Comparison of ENCODE assay signal across 8 mouse cellular contexts in the genomic region with DNA sequence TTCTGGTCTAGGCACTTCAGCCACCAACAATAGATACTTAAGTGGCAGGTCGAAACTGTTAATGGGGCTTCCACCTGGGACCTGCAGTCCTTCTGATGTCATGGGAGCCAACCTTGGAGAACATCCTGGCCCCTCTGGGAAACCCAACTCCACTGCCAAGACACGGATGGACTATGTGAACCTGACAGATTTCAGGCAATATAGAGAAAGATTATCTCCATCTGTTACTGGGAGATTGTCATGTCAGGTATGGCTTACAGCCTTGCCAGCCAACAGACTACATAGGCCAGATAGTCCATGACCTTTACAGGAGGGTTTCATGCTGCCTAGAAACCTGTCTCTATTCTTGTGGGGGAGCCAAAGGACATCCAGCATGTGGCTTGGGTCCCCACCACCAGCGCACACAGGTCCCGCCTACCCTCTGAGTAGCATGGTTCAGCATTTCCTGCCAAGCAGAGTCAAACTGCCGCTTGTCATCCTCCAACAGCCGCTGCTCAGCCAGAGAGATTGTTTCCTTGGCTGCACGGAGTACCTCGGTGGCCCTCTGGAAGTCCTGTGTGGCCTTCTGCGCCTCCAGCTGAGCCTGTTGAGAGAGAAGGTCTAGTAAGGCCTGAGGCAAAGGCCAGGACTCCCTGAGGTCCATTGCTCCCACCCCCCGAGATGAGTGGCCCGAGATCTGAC. TPM values are rescaled to one million over a fixed set of nuclear protein-coding genes. Genes with fewer than 3 reads are reported as not detected.
A peak's percentile ranks its signal among the peaks of the same experiment; 100 is the strongest.
DNase-seq lines count a peak whose midpoint lies in the region; ATAC-seq lines count a peak whose summit lies in the region.

No protein-coding gene starts in this region.

- 0 out of 2 replicates have a peak overlapping the region, but pooled peaks have one; percentile 52 for H3K27ac ChIP-seq in embryonic facial prominence, embryonic 15.5 days (replicated peaks)

- H3K9ac ChIP-seq in embryonic facial prominence, embryonic 15.5 days = no peak overlapping the region

- ATAC-seq in megakaryocyte, adult 5-6 weeks (ENCODE audit: poor library complexity, severe bottlenecking) = no peak
- ATAC-seq in embryonic facial prominence, embryonic 15.5 days (ENCODE audit: insufficient number of reproducible peaks, low FRiP score, low TSS enrichment, low read depth) = no peak

- no peak overlapping the region for H3K4me2 ChIP-seq in embryonic facial prominence, embryonic 15.5 days (replicated peaks)

- H3K4me1 ChIP-seq in megakaryocyte, embryonic 14.5 days = peaks cover 30% of the 10 kb centered on the region
- peaks cover 40% of the 10 kb centered on the region for H3K4me1 ChIP-seq in embryonic facial prominence, embryonic 15.5 days

- H3K27me3 ChIP-seq in megakaryocyte, embryonic 14.5 days (replicated peaks) = peaks cover 67% of the 10 kb centered on the region
- H3K27me3 ChIP-seq in embryonic facial prominence, embryonic 15.5 days = no peaks in the 10 kb centered on the region

- intact Hi-C loops in heart, postnatal 25 days (cut with DNase I) = loop anchor here (2.0 kb wide), 1 partner anchor 85 kb away; no protein-coding TSS in a partner anchor

- DNase-seq in heart, adult 11 months = peak; percentile 97
- no peak for DNase-seq in heart, postnatal 25 days (ENCODE audit: low spot score)
- peak; percentile 69 for DNase-seq in thymus, postnatal 14 days
- DNase-seq in kidney, postnatal 14 days = no peak
- DNase-seq in right cerebral cortex, postnatal 25 days = no peak

- no peaks in the 10 kb centered on the region for H3K36me3 ChIP-seq in megakaryocyte, embryonic 14.5 days (replicated peaks; ENCODE audit: low read length)
- peaks cover 4% of the 10 kb centered on the region for H3K36me3 ChIP-seq in embryonic facial prominence, embryonic 15.5 days

- peaks cover 2% of the 10 kb centered on the region; the same call in 1 of the 2 replicates for H3K9me3 ChIP-seq in megakaryocyte, embryonic 14.5 days
- no peaks in the 10 kb centered on the region for H3K9me3 ChIP-seq in embryonic facial prominence, embryonic 15.5 days (replicated peaks)

- 76% methylated on average over 11 of the region's 11 CpGs for WGBS in embryonic facial prominence, embryonic 15.5 days

- H3K4me3 ChIP-seq in megakaryocyte, embryonic 14.5 days (replicated peaks) = peak overlapping the region; percentile 57
- H3K4me3 ChIP-seq in embryonic facial prominence, embryonic 15.5 days (replicated peaks) = no peak overlapping the region

RNA-seq across cellular contexts. Expression of a gene that starts 48.4 kb away (rescaled TPM):
- total RNA-seq in heart, postnatal 25 days (2021) = 10 to 100 TPM; 41.0 to 58.1 TPM
- 2.2 TPM in 1 of 2 replicates, not detected in the other for polyA plus RNA-seq in megakaryocyte, embryonic 14.5 days (2012; ENCODE audit: insufficient read depth, low replicate concordance)
- total RNA-seq in megakaryocyte, adult 5-6 weeks (2015) = 52.3 and 52.8 TPM in 2 replicates
- total RNA-seq in megakaryocyte, adult 5-6 weeks (2017) = 26.4 and 36.1 TPM in 2 replicates
- 29.1 and 30.4 TPM in 2 replicates for polyA plus RNA-seq in embryonic facial prominence, embryonic 15.5 days (2015; fragmentation: Nextera tagmentation; extraction: Ambion mirVana)

RNA-seq across cellular contexts. Expression of a gene that starts 51.0 kb away (rescaled TPM):
- total RNA-seq in heart, postnatal 25 days (2021) = 10 to 100 TPM; 31.0 to 32.0 TPM
- 0.60 and 1.9 TPM in 2 replicates for polyA plus RNA-seq in megakaryocyte, embryonic 14.5 days (2012; ENCODE audit: insufficient read depth, low replicate concordance)
- 45.3 and 48.0 TPM in 2 replicates for total RNA-seq in megakaryocyte, adult 5-6 weeks (2015)
- 51.3 and 56.5 TPM in 2 replicates for total RNA-seq in megakaryocyte, adult 5-6 weeks (2017)
- polyA plus RNA-seq in embryonic facial prominence, embryonic 15.5 days (2015; fragmentation: Nextera tagmentation; extraction: Ambion mirVana) = 41.6 and 42.3 TPM in 2 replicates

Comparison
In these comparisons a context has a peak if more than half of its experiments do, and no peak if none do; other contexts are left out.
1. DNase-seq: peak in heart, adult 11 months (single experiment) and thymus, postnatal 14 days (single experiment); none in heart, postnatal 25 days (single experiment), kidney, postnatal 14 days (single experiment) and right cerebral cortex, postnatal 25 days (single experiment).